Mouse (Mus musculus) embryo, embryonic 11.5 days (tissue): ENCODE results near the gene Grid1.

Experiments used
- DNase-seq: peaks from one replicate; pipeline ENCODE4 v3.0.0-alpha.2; 2012; ENCODE audit warnings: low read depth, low spot score

The Grid1 gene

GRCm38 (mm10) chr14:35374374-35374773, 554.5 kb downstream of the Grid1 start:
- no peak for DNase-seq

DNA sequence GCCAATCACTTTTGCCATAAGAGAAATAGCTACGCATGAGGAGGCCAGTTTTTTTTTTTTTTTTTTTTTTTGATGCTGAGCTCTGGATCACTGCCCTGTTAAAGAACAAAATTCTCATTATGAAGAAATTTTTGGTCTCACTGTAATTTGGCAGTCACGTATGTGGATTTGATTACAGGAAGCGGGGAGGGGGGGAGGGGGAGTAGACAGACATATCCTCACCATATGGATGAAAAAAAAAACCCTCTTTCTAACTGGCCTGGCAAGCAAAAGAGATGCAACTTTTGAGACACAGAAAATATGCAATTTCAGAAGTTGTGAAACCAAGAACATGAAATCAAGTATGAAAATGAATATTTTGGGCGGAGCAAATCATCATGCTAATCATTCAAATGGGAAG, 573.7 kb downstream of the Grid1 start:
- DNase-seq, result no peak

DNA sequence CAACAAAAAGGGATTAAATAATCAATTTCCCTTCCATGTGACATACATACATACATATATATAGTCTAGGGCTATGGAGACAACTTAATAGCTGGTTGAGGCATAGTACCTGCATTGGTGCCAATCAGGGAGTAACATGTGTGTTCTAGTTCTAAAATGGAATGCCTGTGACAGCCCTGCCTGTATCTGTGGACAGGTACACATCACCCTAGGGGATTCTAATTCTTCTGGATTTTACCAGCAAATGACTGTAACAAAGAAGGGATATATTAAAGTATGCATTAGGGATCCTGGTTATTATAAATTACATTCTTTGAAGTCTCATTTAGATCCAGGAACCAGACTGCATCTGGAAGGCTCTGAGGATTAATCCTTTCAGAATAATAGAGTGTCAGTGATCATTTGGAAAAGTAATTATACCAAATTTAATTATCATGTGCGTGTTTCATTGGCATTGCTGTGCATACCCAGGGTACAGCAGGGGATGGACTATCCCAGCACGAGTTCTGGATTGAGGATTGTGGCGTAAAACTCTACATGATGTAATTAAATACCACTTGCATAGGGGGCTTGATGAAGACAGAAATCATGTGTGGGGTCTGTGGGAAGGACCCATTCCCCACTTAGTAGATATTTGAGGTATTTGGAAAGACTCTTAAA, 584.5 kb downstream of the Grid1 start:
- no peak for DNase-seq

DNA sequence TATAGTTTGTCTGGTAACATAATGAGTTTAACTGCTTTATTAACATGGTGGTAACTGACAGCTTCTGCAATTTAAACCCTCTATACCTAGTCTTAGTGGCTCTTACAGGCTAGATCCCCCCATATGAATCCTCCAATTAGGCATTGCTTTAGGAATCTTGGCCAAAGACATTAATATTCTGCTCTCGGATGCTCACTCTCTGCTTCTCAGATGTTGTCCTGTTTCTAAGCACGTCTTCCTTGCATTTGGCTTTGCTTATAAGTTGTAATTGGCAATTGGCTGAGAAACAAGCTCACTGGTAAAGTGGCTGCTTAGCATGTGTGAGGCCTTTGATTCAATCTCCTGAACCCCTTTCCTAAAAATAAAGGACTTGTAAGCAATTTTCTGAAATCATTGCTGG, 610.4 kb downstream of the Grid1 start:
- DNase-seq, result no peak

DNA sequence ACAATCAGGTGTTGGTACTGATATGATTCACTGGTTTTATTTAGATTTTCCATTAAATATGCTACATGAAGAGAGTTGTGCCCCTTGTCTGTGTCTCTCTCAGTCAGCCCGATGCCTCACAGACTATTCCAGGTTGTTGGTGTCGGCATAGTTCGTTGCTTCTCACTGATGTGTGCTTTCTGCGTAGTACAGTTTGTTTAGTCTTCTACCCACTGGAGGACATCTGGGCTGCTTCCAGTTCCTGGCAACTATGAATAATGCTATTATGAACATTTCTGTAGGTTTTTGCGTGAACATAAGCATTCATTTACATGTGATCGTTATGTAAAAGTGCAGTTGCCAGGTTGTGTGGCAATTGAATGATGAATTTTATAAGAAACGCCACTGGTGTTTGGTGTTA, 633.8 kb downstream of the Grid1 start:
- DNase-seq, result no peak

DNA sequence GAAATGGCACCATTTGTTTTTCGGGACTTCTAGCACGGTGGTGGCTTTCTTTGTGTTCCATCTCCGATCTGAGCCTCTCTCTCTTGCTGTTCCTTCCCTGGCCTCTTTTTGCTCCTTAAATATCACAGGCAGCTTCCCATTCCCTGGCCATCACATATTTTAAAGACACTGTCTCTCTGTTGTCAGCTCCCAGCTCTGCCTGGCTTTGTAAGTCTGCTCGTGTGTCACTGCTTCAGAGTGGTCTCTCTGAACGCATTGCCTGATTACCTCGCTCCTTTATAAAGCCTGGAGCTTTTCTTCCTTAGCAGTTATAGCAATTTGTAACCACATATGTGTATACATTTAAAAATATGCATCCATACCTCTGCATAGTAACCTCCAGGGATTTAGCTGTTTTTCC, 648.3 kb downstream of the Grid1 start:
- no peak for DNase-seq

GRCm38 (mm10) chr14:35486017-35486416, 666.1 kb downstream of the Grid1 start:
- no peak for DNase-seq

DNA sequence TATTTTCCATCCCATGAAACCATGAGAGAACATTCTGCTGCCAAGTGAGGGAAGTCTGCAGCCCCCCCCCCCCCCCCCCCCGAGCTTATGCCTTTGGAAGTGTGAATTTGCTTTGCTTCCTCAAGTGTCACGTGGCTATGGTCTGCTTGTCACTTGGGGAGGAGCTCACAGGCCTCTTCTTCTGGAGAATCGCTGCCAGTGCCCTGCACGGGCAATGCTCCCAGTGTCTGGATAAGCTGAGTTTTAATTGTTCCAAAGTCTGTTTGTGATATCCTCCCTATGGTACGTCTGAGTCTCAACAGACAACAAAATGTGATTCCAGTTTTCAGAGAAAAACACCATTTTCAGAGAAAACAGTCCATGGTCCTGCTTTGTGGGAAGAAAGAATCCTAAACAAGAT, 682.4 kb downstream of the Grid1 start:
- DNase-seq, result no peak

- no peak for DNase-seq
Observed at GRCm38 (mm10) chr14:35519402-35519801, 699.5 kb downstream of the Grid1 start.

- DNase-seq, result no peak
Observed at GRCm38 (mm10) chr14:35538835-35539234, 718.9 kb downstream of the Grid1 start.

DNA sequence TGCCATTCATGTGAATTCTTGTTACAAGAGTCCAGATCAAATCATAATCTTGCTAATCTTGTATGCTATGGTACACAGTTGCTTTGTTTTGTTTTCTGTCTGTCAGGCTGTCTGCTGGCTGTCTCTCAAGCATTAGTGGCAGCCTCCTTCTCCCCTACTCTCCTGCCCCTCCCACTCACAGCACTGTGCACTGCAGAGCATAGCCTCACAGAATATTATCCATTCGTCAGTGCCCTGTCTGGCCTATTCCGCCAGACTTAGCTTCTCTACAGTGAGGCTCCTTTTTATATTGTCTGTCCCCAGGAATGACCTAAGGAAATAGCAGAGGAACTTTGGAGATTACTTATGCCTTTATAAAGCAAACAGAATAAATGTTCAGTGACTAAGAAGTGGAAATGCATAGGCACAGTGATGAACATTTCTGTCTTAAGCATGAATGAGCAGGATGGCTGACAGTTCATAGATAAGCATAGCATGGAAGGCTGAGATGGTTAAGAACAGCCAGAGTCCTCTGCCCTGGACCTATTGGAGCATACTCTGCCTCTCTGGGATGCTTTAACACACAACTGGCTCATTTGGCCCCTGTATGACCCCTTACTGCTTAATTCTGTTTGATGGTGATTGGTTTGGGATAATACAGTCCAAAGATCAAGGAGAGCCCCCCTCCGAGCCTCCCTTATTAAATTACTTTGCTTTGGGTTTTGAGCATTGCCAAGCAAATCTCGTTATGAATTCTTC, 721.5 kb downstream of the Grid1 start:
- DNase-seq, result no peak

DNA sequence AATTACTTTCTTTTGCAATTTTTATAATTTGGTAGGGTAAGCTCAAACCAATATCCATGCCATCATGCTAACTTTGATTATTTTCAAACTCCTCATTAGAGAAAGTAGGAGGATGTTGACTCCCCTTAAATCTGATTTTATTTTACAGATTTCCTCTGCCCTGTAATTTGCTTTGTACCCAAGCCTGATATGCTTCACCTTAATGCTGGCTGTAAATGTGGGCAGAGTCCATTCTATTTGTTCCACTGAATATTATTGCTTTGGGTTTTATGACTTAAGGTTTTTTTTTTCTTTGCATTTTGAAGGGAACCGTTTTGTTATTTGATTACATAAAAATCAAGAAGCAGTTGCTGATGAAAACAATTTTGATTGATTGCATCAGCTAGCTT, 722.1 kb downstream of the Grid1 start:
- DNase-seq, result no peak

DNA sequence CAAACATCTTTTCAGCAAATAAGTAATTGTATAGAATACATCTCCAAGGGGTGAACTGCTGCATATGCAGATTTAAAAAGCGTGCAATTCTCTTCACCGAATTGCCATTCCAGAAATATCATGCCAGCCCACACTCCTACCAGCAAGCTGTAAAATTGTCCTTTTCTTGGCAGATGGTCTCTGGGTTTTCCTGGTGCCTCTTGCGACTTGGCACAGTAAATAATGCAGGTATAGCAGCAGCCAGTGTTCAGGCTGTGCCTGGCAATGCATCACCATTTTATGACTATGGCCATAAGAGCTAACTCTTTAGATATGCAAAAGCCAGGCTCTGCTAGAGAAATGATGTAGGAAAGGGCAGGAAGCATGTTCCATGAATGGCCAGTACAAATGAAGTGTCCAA, 734.4 kb downstream of the Grid1 start:
- no peak for DNase-seq

GRCm38 (mm10) chr14:35561244-35561893, 741.5 kb downstream of the Grid1 start:
- no peak for DNase-seq

- DNase-seq, result no peak
Observed at GRCm38 (mm10) chr14:35572991-35573502, 753.1 kb downstream of the Grid1 start.

- DNase-seq, result no peak
Observed at GRCm38 (mm10) chr14:35574489-35574888, 754.6 kb downstream of the Grid1 start.

GRCm38 (mm10) chr14:35575285-35575684, 755.4 kb downstream of the Grid1 start:
- DNase-seq, result no peak

- DNase-seq, result no peak
Observed at GRCm38 (mm10) chr14:35625749-35626148, 805.8 kb downstream of the Grid1 start.
